Mouse (Mus musculus) C2C12 (cell line): ENCODE data around the gene Catip. TPM values are rescaled to one million over a fixed set of nuclear protein-coding genes. Genes with fewer than 3 reads are reported as not detected.

Source experiments
- H3K27me3 ChIP-seq: one replicate; pipeline ENCODE4 v1.6.1; 2011; ENCODE audit not compliant: control insufficient read depth, insufficient read depth, insufficient read length
- H3K36me3 ChIP-seq: one replicate; pipeline ENCODE4 v1.6.1; 2011; ENCODE audit not compliant: control insufficient read depth, insufficient read depth
- H3K4me3 ChIP-seq: one replicate; pipeline ENCODE4 v1.5.1; 2011; ENCODE audit warnings: mild to moderate bottlenecking, control low read depth; ENCODE audit not compliant: poor library complexity, insufficient read depth, severe bottlenecking
- H3K79me2 ChIP-seq: one replicate; pipeline ENCODE4 v1.6.1; 2011; ENCODE audit not compliant: control insufficient read depth, insufficient read depth
- H3K79me3 ChIP-seq: one replicate; pipeline ENCODE4 v1.6.1; 2011; ENCODE audit warnings: low read depth, control low read depth
- H3ac ChIP-seq: one replicate; pipeline ENCODE3; 2011; ENCODE audit warnings: low read depth; ENCODE audit not compliant: control insufficient read depth, insufficient read length
- CEBPB ChIP-seq: IDR thresholded peaks from one replicate; pipeline ENCODE4 v1.6.1; 2011; ENCODE audit warnings: low read depth, mild to moderate bottlenecking, control low read depth, moderate library complexity
- CTCF ChIP-seq: IDR thresholded peaks from one replicate; pipeline ENCODE4 v1.5.1; 2011; ENCODE audit not compliant: control insufficient read depth, insufficient read depth, insufficient read length
- FOSL1 ChIP-seq: IDR thresholded peaks from one replicate; pipeline ENCODE4 v1.8.0; 2011; ENCODE audit warnings: mild to moderate bottlenecking, low read length; ENCODE audit not compliant: poor library complexity, insufficient read depth, severe bottlenecking
- MAX ChIP-seq: IDR thresholded peaks from one replicate; pipeline ENCODE4 v1.6.1; 2011; ENCODE audit warnings: mild to moderate bottlenecking, control low read depth
- MYOD1 ChIP-seq: IDR thresholded peaks from one replicate; pipeline ENCODE4 v1.6.1; 2011; ENCODE audit warnings: low read depth; ENCODE audit not compliant: control insufficient read depth, insufficient read length
- MYOG ChIP-seq: IDR thresholded peaks from one replicate; pipeline ENCODE4 v1.6.1; 2011; ENCODE audit not compliant: control insufficient read depth, insufficient read length; ENCODE audit errors: extremely low read depth
- USF1 ChIP-seq: IDR thresholded peaks from one replicate; pipeline ENCODE4 v1.6.1; 2011; ENCODE audit warnings: low read depth, mild to moderate bottlenecking, control low read depth, moderate library complexity
- polyA plus RNA-seq: library from polyadenylated mRNA; unstranded; fragments of >200 nt; fragmentation: generic; extraction: Trizol; gene quantifications from one replicate; pipeline ENCODE4 v1.2.1, GENCODE M21; 2012; ENCODE audit warnings: missing spikeins

Gene Catip
- polyA plus RNA-seq, 1 experiment, result not detected

DNA sequence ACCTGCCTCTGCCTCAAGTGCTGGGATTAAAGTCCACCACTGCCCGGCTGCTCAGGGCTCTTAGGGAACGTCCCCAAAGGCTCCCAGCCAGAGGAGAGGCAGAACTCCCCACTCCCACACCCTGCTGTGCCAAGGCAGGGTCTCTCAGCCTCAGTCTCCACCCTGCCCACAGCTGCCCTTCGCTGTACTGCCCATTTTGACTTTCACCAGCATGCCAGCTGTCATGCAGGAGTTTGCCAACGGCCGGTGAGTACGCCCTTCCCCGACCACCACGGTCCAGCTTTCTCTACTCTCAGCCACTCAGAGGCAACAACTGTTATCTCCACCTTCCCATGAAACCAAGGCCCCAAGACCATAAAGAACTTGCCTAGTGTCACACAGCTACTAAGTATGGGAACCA is 22.6 kb downstream of the Catip start:
- no peak for TF ChIP-seq FOSL1
- TF ChIP-seq MAX, result no peak
- no peak for TF ChIP-seq USF1
- no peak for TF ChIP-seq MYOD1
- TF ChIP-seq CEBPB, result no peak
- no peak for TF ChIP-seq CTCF
- no peak for TF ChIP-seq MYOG
- no peaks in the 10 kb centered on the region for H3K79me2 ChIP-seq
- H3K79me3 ChIP-seq, result no peaks in the 10 kb centered on the region

DNA sequence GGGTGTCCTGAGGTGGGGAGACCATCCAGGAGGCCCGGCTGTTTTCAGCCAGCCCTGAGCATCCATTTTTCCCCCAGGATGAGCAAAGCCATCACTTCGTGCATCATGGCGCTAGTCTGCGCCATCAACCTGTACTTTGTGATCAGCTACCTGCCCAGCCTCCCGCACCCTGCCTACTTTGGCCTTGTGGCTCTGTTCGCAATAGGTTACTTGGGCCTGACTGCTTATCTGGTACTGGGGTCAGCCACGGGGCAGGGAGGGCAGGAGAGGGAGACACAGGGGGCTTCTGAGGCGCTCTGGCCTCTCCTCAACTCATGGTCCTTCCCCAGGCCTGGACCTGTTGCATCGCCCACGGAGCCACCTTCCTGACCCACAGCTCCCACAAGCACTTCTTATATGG is 23.2 kb downstream of the Catip start:
- Histone ChIP-seq H3K4me3 (no peak overlapping the region), H3K79me2 (no peaks in the 10 kb centered on the region), H3K79me3 (no peaks in the 10 kb centered on the region), H3K36me3 (no peaks in the 10 kb centered on the region), H3ac (no peak overlapping the region), H3K27me3 (no peaks in the 10 kb centered on the region)
- TF ChIP-seq USF1 (no peak), MAX (no peak), MYOG (no peak), FOSL1 (no peak), CTCF (no peak), CEBPB (no peak), MYOD1 (no peak)

More for the DNA sequence above, 22.6 kb downstream of the Catip start:
- no peaks in the 10 kb centered on the region for H3K36me3 ChIP-seq
- H3ac ChIP-seq, result no peak overlapping the region
- H3K27me3 ChIP-seq, result no peaks in the 10 kb centered on the region
- no peak overlapping the region for H3K4me3 ChIP-seq

DNA sequence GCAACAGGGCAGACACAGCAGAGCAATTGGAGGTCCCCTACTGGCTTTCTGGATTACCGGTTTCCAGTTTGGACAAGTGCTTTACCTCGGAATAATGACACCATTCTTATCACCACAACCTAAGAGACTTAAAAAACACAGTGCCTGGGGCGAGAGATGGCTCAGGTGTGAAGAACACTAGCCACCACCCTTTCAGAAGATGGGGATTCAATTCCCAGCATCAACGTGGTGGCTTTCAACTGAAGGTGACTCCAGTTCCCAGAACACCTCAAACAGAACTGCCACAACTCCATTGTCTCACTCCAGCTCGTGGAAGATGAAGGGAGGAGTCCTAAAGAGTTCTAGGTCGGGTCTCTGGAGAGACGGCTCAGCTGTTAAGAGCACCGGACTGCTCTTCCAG is 23.6 kb downstream of the Catip start:
- Histone ChIP-seq H3K79me2 (no peaks in the 10 kb centered on the region), H3K27me3 (no peaks in the 10 kb centered on the region), H3K4me3 (no peak overlapping the region), H3K36me3 (no peaks in the 10 kb centered on the region), H3K79me3 (no peaks in the 10 kb centered on the region), H3ac (no peak overlapping the region)
- TF ChIP-seq CEBPB, result no peak
- TF ChIP-seq USF1, result no peak
- no peak for TF ChIP-seq CTCF
- no peak for TF ChIP-seq MYOG
- TF ChIP-seq FOSL1, result no peak
- no peak for TF ChIP-seq MYOD1
- TF ChIP-seq MAX, result no peak

DNA sequence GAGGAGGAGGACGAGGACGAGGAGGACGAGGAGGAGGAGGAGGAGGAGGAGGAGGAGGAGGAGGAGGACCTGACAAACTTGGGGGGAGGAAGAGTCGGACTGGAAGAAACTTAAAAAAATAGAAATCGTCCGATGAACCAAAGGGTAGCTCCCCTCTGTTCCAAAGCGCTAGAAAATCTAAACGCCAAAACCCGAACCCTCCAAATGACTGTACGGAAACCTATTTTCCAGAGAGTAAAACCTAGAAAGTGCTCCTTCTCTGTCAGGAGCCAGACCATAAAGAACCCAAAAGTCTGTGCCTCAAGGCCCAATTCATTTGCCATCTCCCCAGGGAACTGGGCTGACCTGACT is 24.4 kb downstream of the Catip start:
- no peaks in the 10 kb centered on the region for H3K79me3 ChIP-seq
- no peaks in the 10 kb centered on the region for H3K79me2 ChIP-seq
- no peaks in the 10 kb centered on the region for H3K36me3 ChIP-seq
- no peaks in the 10 kb centered on the region for H3K27me3 ChIP-seq
- H3ac ChIP-seq, result peak overlapping the region; percentile 59
- TF ChIP-seq FOSL1 (no peak), CTCF (no peak), MAX (no peak), MYOD1 (no peak), USF1 (no peak), MYOG (no peak), CEBPB (no peak)
- peak overlapping the region; percentile 29 for H3K4me3 ChIP-seq

GRCm38 (mm10) chr1:74386714-74387385 is 24.9 kb downstream of the Catip start:
- peak; percentile 8 for TF ChIP-seq CTCF
- no peak for TF ChIP-seq MYOG
- TF ChIP-seq MAX, result peak; percentile 35
- TF ChIP-seq FOSL1, result no peak
- no peak for TF ChIP-seq MYOD1
- no peak for TF ChIP-seq CEBPB
- TF ChIP-seq USF1, result no peak
- Histone ChIP-seq H3K4me3 (peak overlapping the region; percentile 29), H3K79me2 (peaks cover 3% of the 10 kb centered on the region), H3ac (peak overlapping the region; percentile 59), H3K27me3 (no peaks in the 10 kb centered on the region), H3K36me3 (no peaks in the 10 kb centered on the region), H3K79me3 (no peaks in the 10 kb centered on the region)

DNA sequence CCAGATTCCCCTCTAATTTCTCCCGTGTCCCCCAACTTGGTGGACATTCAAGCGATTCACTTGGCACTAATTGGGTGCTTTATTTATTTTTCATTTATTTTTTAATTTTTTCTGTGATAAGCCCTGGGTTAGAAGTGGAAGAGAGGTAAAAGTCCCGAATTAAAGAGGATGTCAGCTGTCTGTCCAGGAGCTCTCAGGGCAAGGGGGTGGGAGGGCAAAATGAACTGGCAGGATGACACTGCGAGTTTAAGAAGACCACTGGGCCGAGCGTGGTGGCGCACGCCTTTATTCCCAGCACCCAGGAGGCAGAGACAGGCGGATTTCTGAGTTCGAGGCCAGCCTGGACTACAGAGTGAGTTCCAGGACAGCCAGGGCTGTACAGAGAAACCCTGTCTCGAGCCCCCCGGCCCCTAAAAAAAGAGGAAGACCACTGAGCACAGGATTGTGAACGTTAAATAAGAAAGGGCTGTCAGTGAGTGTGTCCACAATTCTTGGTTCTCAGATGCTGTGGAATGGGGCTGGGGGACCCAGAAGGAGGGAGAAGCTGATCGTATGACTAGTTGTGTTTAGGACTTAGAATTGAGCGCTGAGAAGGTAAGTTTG is 25.6 kb downstream of the Catip start:
- H3K4me3 ChIP-seq, result peak overlapping the region; percentile 29
- TF ChIP-seq MYOD1 (no peak), FOSL1 (no peak), MAX (no peak), CTCF (no peak), MYOG (no peak), CEBPB (no peak), USF1 (no peak)
- no peaks in the 10 kb centered on the region for H3K27me3 ChIP-seq
- H3ac ChIP-seq, result peak overlapping the region; percentile 59
- H3K36me3 ChIP-seq, result no peaks in the 10 kb centered on the region
- H3K79me2 ChIP-seq, result peaks cover 9% of the 10 kb centered on the region
- H3K79me3 ChIP-seq, result peaks cover 6% of the 10 kb centered on the region
